Mouse (Mus musculus): ENCODE measurements around the gene Ccl7.

Ccl7 gene

DNA sequence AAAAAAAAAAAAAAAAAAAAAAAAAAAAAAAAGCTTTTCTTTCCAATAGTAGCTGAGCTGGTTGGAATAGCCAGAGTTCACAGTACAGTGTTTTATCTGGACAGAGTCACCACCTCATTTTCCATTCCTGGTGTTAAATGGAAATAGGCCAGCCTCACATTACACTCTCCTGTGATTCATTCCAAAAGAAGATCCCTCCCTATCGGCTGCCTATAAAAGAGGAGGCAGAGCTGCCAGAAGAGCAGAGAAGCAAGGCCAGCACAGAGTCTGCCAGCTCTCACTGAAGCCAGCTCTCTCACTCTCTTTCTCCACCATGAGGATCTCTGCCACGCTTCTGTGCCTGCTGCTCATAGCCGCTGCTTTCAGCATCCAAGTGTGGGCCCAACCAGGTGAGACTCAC lies at the start of gene Ccl7:
TSS of gene Ccl7 (plus strand) at position 242 of the 400 bp plus-strand sequence.
- ATAC-seq (ENCODE audit: insufficient number of reproducible peaks, low FRiP score, low TSS enrichment) = no peak

GRCm38 (mm10) chr11:81996172-81996841 lies 49.2 kb upstream of the Ccl7 start:
- ATAC-seq (ENCODE audit: insufficient number of reproducible peaks, low FRiP score, low TSS enrichment) = no peak

GRCm38 (mm10) chr11:81997085-81997484 lies 48.4 kb upstream of the Ccl7 start:
- no peak for ATAC-seq (ENCODE audit: insufficient number of reproducible peaks, low FRiP score, low TSS enrichment)

GRCm38 (mm10) chr11:81998646-81999045 lies 46.9 kb upstream of the Ccl7 start:
- no peak for ATAC-seq (ENCODE audit: insufficient number of reproducible peaks, low FRiP score, low TSS enrichment)

DNA sequence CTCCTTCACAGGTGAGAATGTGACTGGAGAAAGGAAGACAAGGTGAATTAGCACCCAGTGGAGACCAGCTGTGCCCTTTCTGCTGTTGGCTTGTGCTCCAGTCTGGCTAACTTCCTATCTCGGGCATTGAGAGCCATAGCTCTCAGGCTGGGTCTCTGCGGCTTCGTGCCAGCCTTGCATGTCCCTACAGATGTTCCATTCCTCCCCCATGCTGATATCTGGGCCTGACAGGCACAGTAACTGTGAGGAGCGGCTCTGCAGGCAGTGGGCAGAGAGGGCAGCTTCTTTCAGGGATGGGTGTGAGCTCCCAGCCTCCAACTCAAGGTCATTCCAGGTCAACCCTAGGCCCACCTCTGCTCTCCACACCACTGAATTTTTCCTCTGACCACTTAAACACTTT lies 46.0 kb upstream of the Ccl7 start:
- no peak for ATAC-seq (ENCODE audit: insufficient number of reproducible peaks, low FRiP score, low TSS enrichment)

DNA sequence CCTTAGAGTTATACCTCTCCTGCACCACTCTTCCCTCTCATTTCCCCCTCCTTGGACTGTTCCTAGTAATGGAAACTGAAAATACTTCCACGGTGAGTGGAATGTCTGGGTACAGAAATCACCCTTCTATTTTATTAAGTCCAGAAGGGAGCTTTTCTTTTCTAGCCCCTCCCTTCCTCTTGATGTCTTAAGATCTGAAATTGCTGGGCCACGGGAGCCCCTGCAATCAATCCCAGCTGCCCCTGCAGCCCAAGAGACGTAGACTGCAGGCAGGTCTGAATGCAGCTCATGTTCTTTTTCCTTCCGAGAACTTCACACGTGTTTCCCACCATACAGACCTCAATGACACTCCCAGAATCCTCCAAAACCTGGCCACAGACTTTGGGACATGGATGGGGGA lies 44.9 kb upstream of the Ccl7 start:
- ATAC-seq (ENCODE audit: insufficient number of reproducible peaks, low FRiP score, low TSS enrichment) = no peak

GRCm38 (mm10) chr11:82004810-82005209 lies 40.7 kb upstream of the Ccl7 start:
- no peak for ATAC-seq (ENCODE audit: insufficient number of reproducible peaks, low FRiP score, low TSS enrichment)

DNA sequence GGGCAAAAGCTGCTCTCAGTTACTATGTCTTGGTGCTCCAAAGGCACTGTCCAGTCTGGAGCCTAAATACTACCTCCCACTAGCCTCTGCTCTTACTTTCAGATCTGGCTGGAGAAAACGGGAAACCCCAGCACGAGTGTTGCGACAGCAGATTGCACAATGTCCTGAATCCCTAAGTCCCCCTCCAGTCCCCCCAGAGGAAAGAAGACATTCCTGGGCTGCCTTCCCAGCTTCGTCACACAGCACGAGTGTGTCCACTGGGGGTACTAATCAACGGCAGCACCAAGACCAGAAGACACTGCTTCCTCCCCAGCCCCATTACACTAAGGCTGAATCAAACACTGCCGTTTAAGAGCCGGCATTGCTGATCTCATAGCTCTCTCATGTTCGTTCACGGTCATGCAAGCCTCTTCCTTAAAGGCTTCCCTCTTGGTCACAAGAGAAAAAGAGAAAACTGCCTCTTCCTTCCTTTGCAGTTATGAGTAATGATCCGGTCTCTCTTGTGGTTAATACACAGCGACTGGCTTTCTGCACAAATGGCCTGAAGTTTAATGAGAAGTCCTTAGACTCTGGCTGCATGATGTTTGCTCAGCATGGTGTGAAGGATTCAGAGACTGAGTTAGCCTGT lies 38.6 kb upstream of the Ccl7 start:
- ATAC-seq (ENCODE audit: insufficient number of reproducible peaks, low FRiP score, low TSS enrichment) = no peak

GRCm38 (mm10) chr11:82010115-82010514 lies 35.4 kb upstream of the Ccl7 start:
- ATAC-seq (ENCODE audit: insufficient number of reproducible peaks, low FRiP score, low TSS enrichment) = no peak

DNA sequence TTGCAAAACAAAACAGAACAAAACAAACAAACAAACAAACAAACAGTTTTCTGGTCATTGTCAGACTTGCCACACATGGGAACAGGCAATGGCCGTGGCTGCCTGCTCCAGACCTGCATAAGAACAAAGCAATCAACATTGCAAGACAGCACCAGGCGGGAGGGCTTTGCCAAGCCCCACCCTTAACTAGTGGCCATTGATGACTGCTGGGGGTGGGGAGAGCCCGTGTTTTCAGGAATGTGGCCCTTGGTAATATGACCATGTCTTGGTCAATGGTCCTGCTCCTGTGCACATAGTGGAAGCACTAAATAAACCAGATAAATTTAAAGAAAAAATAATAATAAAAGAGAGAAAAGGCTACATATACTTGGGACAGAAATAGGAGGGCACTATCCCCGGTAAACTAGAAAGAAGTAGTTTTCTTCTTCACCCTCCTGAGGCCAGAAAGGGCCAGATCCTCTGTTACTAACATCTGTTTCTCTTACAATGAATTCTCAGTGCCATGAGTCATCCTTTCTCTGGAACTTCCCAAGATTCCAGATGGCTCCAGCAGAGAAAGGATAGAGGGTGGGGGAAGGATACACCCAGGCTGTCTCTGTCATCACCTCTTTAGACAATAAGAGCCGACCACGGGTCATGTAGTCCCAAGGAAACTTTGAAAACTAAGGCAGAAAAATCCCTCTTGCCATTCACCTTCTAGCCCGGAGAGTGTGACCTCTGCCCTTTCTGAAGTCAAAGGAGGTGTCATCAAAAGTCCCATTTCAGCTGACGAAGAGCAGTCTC lies 33.9 kb upstream of the Ccl7 start:
- ATAC-seq (ENCODE audit: insufficient number of reproducible peaks, low FRiP score, low TSS enrichment) = no peak

GRCm38 (mm10) chr11:82013756-82014155 lies 31.8 kb upstream of the Ccl7 start:
- ATAC-seq (ENCODE audit: insufficient number of reproducible peaks, low FRiP score, low TSS enrichment) = no peak

DNA sequence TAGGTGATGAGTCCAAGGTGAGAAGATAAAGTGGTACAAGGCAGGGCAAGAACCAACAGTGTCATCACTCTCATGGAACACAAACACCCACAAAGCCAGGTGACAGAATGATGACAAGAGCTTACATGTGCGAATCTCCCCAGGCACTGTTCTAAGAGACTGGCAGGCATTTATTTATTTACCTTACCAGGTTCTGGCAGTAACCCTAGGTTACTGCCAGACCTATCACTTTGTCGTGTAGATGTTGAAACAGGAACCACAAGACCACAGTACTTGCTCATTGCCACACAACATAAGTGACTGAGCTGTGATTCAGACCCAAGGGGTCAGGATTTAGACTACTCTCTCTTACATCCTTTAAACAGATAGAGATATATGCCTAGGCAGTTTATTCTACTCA lies 30.4 kb upstream of the Ccl7 start:
- no peak for ATAC-seq (ENCODE audit: insufficient number of reproducible peaks, low FRiP score, low TSS enrichment)

DNA sequence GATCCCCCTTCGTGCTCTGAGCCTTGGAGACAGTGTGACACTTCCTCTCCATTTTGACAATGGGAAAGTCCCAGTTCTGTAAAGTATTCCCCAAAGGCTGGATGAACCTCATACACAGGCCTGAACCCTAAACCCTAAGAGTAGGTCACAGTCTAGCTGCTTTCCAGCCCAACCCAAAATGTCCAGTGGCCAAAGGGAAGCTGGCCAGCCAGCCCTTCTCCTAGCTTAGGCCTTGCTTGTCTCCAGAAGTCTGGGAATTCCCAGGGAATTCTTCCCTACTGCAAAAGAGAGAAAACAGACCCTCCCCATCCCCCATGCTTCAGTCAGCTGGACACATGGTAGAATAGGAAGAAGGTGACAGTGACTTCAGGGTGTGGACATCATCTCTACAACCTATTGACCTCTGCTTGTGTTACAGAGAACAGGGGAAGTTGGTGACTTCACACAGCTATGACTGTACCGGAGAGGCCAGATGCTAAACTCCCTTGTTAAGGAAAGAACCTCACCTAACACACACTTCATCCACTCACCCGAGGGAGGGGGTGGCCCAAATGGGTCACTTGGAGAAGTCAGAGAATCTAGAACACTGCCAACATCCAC lies 29.2 kb upstream of the Ccl7 start:
- no peak for ATAC-seq (ENCODE audit: insufficient number of reproducible peaks, low FRiP score, low TSS enrichment)

GRCm38 (mm10) chr11:82019389-82019788 lies 26.1 kb upstream of the Ccl7 start:
- no peak for ATAC-seq (ENCODE audit: insufficient number of reproducible peaks, low FRiP score, low TSS enrichment)

- ATAC-seq (ENCODE audit: insufficient number of reproducible peaks, low FRiP score, low TSS enrichment) = no peak
Observed at GRCm38 (mm10) chr11:82019793-82020192, 25.7 kb upstream of the Ccl7 start.

- no peak for ATAC-seq (ENCODE audit: insufficient number of reproducible peaks, low FRiP score, low TSS enrichment)
Observed at GRCm38 (mm10) chr11:82021406-82021805, 24.1 kb upstream of the Ccl7 start.

DNA sequence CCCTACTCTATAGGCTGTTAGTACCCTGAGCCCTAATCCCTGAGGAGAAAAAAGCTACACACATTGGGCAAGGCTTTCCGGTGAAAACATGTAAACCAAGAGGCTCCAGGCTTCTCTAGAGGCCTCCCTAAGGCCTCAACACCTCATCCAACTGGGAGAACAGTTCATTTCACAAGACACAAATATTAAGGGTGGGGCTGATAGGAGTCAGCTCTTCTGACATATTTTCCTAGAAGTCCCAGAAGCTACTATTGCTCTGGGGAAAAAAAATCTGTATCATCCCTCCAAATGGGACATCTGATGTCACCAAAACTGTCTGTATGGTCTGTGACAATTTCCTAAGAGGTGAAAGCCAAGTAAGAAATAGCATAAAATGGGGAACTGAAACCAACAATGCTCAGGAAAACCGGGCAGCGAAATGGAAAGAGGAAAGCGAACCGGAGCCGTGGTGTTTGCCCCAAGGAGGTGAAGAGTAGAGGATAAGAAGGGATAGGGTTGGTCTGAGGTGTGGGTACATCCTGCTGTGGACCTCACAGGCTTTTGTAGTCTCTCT lies 22.9 kb upstream of the Ccl7 start:
- ATAC-seq (ENCODE audit: insufficient number of reproducible peaks, low FRiP score, low TSS enrichment) = no peak

DNA sequence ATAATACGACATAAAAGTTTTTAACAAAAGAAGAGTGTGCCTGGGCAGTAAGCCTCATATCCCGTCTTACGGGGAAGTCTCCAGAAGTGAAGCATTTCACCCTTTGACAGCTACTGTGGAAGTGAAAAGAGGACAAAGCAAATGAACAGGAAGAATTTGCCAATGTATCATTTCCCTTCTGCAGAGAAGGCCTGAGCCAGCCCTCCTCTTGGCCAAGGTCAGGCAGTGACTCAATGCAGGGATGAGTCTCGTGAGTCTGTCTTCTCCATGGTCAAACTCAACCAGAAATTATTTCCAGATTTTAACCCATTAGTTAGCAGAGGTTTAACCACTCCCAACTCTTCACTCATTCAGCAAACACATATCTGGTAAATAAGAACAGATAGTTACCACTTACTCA lies 21.7 kb upstream of the Ccl7 start:
- no peak for ATAC-seq (ENCODE audit: insufficient number of reproducible peaks, low FRiP score, low TSS enrichment)

- ATAC-seq (ENCODE audit: insufficient number of reproducible peaks, low FRiP score, low TSS enrichment) = no peak
Observed at GRCm38 (mm10) chr11:82030171-82030570, 15.3 kb upstream of the Ccl7 start.

GRCm38 (mm10) chr11:82032136-82032535 lies 13.4 kb upstream of the Ccl7 start:
- ATAC-seq (ENCODE audit: insufficient number of reproducible peaks, low FRiP score, low TSS enrichment) = no peak

Data from cerebellum, adult (tissue).